Mouse (Mus musculus) midbrain, postnatal 0 days (tissue): ENCODE data around the gene Reps2. TPM values are rescaled to one million over a fixed set of nuclear protein-coding genes. Genes with fewer than 3 reads are reported as not detected.
A peak's percentile ranks its signal among the peaks of the same experiment; 100 is the strongest.

Experiments
- ATAC-seq: fragments of 200-750 bp; cut with Nextera tagmentation; 2 replicates; pipeline ENCODE4 v1.8.0; 2017; ENCODE audit warnings: moderate number of reproducible peaks, mild to moderate bottlenecking, moderate TSS enrichment, moderate library complexity; ENCODE audit not compliant: low FRiP score
- DNase-seq: peaks from one replicate; pipeline ENCODE4 v3.0.0-alpha.2; 2015; ENCODE audit warnings: low spot score
- H3K27ac ChIP-seq: fragments of 300-500 bp; sonication (generic); 2 replicates; pipeline ENCODE4 v1.5.1; 2014; ENCODE audit warnings: low read depth, mild to moderate bottlenecking, low read length, mixed read lengths
- H3K27me3 ChIP-seq: fragments of 300-500 bp; sonication (generic); 2 replicates; pipeline ENCODE4 v1.6.1; 2014; ENCODE audit warnings: low read length, control low read depth, mixed read lengths; ENCODE audit not compliant: insufficient read depth
- H3K36me3 ChIP-seq: fragments of 300-500 bp; sonication (generic); 2 replicates; pipeline ENCODE4 v1.6.1; 2014; ENCODE audit warnings: low read length, control low read depth, mixed read lengths; ENCODE audit not compliant: insufficient read depth
- H3K4me1 ChIP-seq: fragments of 300-500 bp; sonication (generic); 2 replicates; pipeline ENCODE4 v1.6.1; 2014; ENCODE audit warnings: mild to moderate bottlenecking, control low read depth, antibody characterized with exemption, low read length, mixed read lengths; ENCODE audit not compliant: insufficient read depth
- H3K4me2 ChIP-seq: fragments of 300-500 bp; sonication (generic); 2 replicates; pipeline ENCODE4 v1.6.1; 2014; ENCODE audit warnings: low read depth, mild to moderate bottlenecking, low read length, mixed read lengths; ENCODE audit not compliant: poor library complexity, severe bottlenecking
- H3K4me3 ChIP-seq: fragments of 300-500 bp; sonication (generic); 2 replicates; pipeline ENCODE4 v1.5.1; 2014; ENCODE audit warnings: low read depth, mild to moderate bottlenecking, low read length, moderate library complexity
- H3K9ac ChIP-seq: fragments of 300-500 bp; sonication (generic); replicated peaks from 2 replicates; pipeline ENCODE4 v1.6.1; 2014; ENCODE audit warnings: mild to moderate bottlenecking, low read length, moderate library complexity, mixed read lengths; ENCODE audit not compliant: poor library complexity, severe bottlenecking
- H3K9me3 ChIP-seq: fragments of 300-500 bp; sonication (generic); 2 replicates; pipeline ENCODE4 v1.6.1; 2016; ENCODE audit warnings: low read length, control low read depth
- CTCF ChIP-seq: IDR thresholded peaks from 2 replicates; pipeline ENCODE4 v1.5.1; 2016; ENCODE audit warnings: antibody characterized with exemption, mild to moderate bottlenecking
- WGBS: fragments of 180-500 bp; shearing (Covaris S2); extraction: QIAGEN DNeasy Blood & Tissue Kit; methylation state at CpG from one replicate; pipeline ENCODE4 v1.1.7; 2014; 5-methylcytosine and 5-hydroxymethylcytosine counted together
- polyA plus RNA-seq: library from polyadenylated mRNA; unstranded; fragments of >200 nt; fragmentation: Nextera tagmentation; extraction: Ambion mirVana; gene quantifications from 2 replicates; pipeline ENCODE4 v1.2.1, GENCODE M21; 2015
- total RNA-seq: library from RNA; depleted of rRNA; stranded (reverse); fragments of >200 nt; gene quantifications from 2 replicates; pipeline ENCODE4 v1.2.3, GENCODE M21; 2014

The Reps2 gene
- total and polyA plus RNA-seq, 2 experiments from 2014 or later: 3.0 to 16.5 TPM

DNA sequence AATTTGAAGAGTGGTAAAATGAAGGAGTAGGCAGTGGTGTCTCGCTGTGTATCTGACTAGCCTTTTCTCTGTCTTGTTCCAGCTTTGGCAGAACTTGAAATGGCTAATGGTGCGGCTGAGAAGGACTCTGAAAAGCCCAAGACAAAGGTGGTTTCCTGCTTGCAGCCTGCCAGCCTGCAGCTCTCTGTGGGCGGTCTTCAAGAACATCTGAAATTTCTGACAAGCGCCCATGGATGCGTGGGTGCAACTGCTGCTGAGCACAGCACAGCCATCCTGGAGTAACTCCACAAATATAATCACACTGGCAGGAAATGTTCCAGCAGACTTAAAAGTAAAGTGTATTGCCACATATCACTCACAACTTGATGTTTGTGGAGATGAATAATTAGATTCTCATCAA lies 181.3 kb downstream of the Reps2 start:
- TF ChIP-seq CTCF: no peak
- H3K36me3 ChIP-seq: no peaks in the 10 kb centered on the region
- H3K4me3 ChIP-seq: no peak overlapping the region
- H3K4me1 ChIP-seq: no peaks in the 10 kb centered on the region
- H3K4me2 ChIP-seq: no peak overlapping the region
- WGBS: 52% methylated on average over 5 of the region's 5 CpGs
- no peak overlapping the region for H3K27ac ChIP-seq
- H3K9ac ChIP-seq: no peak overlapping the region
- H3K27me3 ChIP-seq: no peaks in the 10 kb centered on the region
- no peak for DNase-seq
- no peaks in the 10 kb centered on the region for H3K9me3 ChIP-seq
- ATAC-seq: no peak

GRCm38 (mm10) chrX:162456445-162456844 lies 187.0 kb downstream of the Reps2 start:
- DNase-seq: no peak
- no peaks in the 10 kb centered on the region for H3K9me3 ChIP-seq
- no peaks in the 10 kb centered on the region for H3K27me3 ChIP-seq
- H3K4me3 ChIP-seq: no peak overlapping the region
- no peaks in the 10 kb centered on the region for H3K4me1 ChIP-seq
- no peak overlapping the region for H3K9ac ChIP-seq
- TF ChIP-seq CTCF: no peak
- no peaks in the 10 kb centered on the region for H3K36me3 ChIP-seq
- H3K4me2 ChIP-seq: no peak overlapping the region
- H3K27ac ChIP-seq: no peak overlapping the region
- ATAC-seq: no peak
- WGBS: 84% methylated on average over 1 of the region's 1 CpGs

GRCm38 (mm10) chrX:162455364-162455763 lies 188.1 kb downstream of the Reps2 start:
- Histone ChIP-seq H3K4me1 (no peaks in the 10 kb centered on the region), H3K4me2 (no peak overlapping the region), H3K9me3 (no peaks in the 10 kb centered on the region), H3K9ac (no peak overlapping the region), H3K36me3 (no peaks in the 10 kb centered on the region), H3K27ac (no peak overlapping the region), H3K4me3 (no peak overlapping the region), H3K27me3 (no peaks in the 10 kb centered on the region)
- ATAC-seq (no peak), DNase-seq (no peak)
- TF ChIP-seq CTCF: no peak
- 88% methylated on average over 1 of the region's 1 CpGs for WGBS

- H3K27me3 ChIP-seq: no peaks in the 10 kb centered on the region
- WGBS: 60% methylated on average over 7 of the region's 7 CpGs
- H3K4me1 ChIP-seq: no peaks in the 10 kb centered on the region
- H3K4me3 ChIP-seq: no peak overlapping the region
- no peak overlapping the region for H3K4me2 ChIP-seq
- no peaks in the 10 kb centered on the region for H3K36me3 ChIP-seq
- peak; percentile 8 for DNase-seq
- ATAC-seq: no peak
- H3K27ac ChIP-seq: no peak overlapping the region
- H3K9me3 ChIP-seq: no peaks in the 10 kb centered on the region
- no peak overlapping the region for H3K9ac ChIP-seq
- peak; percentile 70 for TF ChIP-seq CTCF
Measured at GRCm38 (mm10) chrX:162453821-162454402, 189.5 kb downstream of the Reps2 start.

DNA sequence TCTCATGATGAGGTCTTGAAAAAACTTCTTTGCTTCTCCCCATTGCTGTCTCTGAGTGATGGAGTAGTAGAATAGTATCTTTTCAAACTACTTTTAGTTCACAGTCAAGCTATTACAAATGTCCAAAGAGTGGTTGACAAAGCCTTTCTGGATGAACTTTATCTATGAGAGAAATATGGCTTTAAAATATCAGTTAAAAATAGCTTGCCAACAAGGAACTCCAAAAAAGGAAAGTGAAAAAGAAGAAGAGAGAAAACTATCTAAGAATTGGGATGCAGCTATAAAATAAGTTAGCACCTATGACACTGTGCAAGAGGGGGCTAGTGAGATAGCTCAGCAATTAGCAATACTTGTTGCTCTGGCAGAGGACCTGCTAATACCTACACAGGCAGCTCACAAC lies 190.8 kb downstream of the Reps2 start:
- Histone ChIP-seq H3K9me3 (no peaks in the 10 kb centered on the region), H3K4me3 (no peak overlapping the region), H3K27me3 (no peaks in the 10 kb centered on the region), H3K4me1 (no peaks in the 10 kb centered on the region), H3K36me3 (no peaks in the 10 kb centered on the region), H3K9ac (no peak overlapping the region), H3K4me2 (no peak overlapping the region), H3K27ac (no peak overlapping the region)
- TF ChIP-seq CTCF: no peak
- ATAC-seq (no peak), DNase-seq (no peak)

GRCm38 (mm10) chrX:162447974-162448373 lies 195.5 kb downstream of the Reps2 start:
- Histone ChIP-seq H3K9me3 (no peaks in the 10 kb centered on the region), H3K4me2 (no peak overlapping the region), H3K27me3 (no peaks in the 10 kb centered on the region), H3K4me1 (no peaks in the 10 kb centered on the region), H3K4me3 (no peak overlapping the region), H3K9ac (no peak overlapping the region), H3K27ac (no peak overlapping the region), H3K36me3 (no peaks in the 10 kb centered on the region)
- no peak for DNase-seq
- ATAC-seq: no peak
- no peak for TF ChIP-seq CTCF
- 66% methylated on average over 6 of the region's 6 CpGs for WGBS
